Mouse (Mus musculus) fibroblast of lung, adult 2 months (primary cell): ENCODE measurements around the gene Phldb2.
A peak's percentile ranks its signal among the peaks of the same experiment; 100 is the strongest.

Source experiments
- DNase-seq: peaks from one replicate; pipeline ENCODE4 v3.0.0-alpha.2; 2011; ENCODE audit warnings: low read depth

Phldb2 gene

GRCm38 (mm10) chr16:45792781-45793180, 160.6 kb downstream of the Phldb2 start:
- no peak for DNase-seq

- DNase-seq = no peak
Observed at GRCm38 (mm10) chr16:45791286-45791685, 162.1 kb downstream of the Phldb2 start.

GRCm38 (mm10) chr16:45789311-45789710, 164.1 kb downstream of the Phldb2 start:
- DNase-seq = no peak

- no peak for DNase-seq
Observed at GRCm38 (mm10) chr16:45787650-45788049, 165.7 kb downstream of the Phldb2 start.

GRCm38 (mm10) chr16:45786639-45787038, 166.8 kb downstream of the Phldb2 start:
- DNase-seq = no peak

- DNase-seq = no peak
Observed at GRCm38 (mm10) chr16:45780001-45780400, 173.4 kb downstream of the Phldb2 start.

GRCm38 (mm10) chr16:45774813-45775212, 178.6 kb downstream of the Phldb2 start:
- DNase-seq = no peak

GRCm38 (mm10) chr16:45770914-45771313, 182.5 kb downstream of the Phldb2 start:
- no peak for DNase-seq

- DNase-seq = no peak
Observed at GRCm38 (mm10) chr16:45767853-45768640, 185.4 kb downstream of the Phldb2 start.

GRCm38 (mm10) chr16:45767434-45767833, 186.0 kb downstream of the Phldb2 start:
- no peak for DNase-seq

- DNase-seq = no peak
Observed at GRCm38 (mm10) chr16:45765801-45766494, 187.4 kb downstream of the Phldb2 start.

- DNase-seq = no peak
Observed at GRCm38 (mm10) chr16:45765102-45765501, 188.3 kb downstream of the Phldb2 start.

- DNase-seq = no peak
Observed at GRCm38 (mm10) chr16:45762859-45763505, 190.4 kb downstream of the Phldb2 start.

- DNase-seq = no peak
Observed at GRCm38 (mm10) chr16:45761425-45761824, 192.0 kb downstream of the Phldb2 start.

- DNase-seq = no peak
Observed at GRCm38 (mm10) chr16:45758726-45759269, 194.6 kb downstream of the Phldb2 start.

GRCm38 (mm10) chr16:45757421-45758078, 195.8 kb downstream of the Phldb2 start:
- DNase-seq = no peak

- no peak for DNase-seq
Observed at GRCm38 (mm10) chr16:45756855-45757254, 196.5 kb downstream of the Phldb2 start.

- DNase-seq = no peak
Observed at GRCm38 (mm10) chr16:45743591-45744144, 209.7 kb downstream of the Phldb2 start.

- DNase-seq = peak; percentile 83
Observed at GRCm38 (mm10) chr16:45742615-45743476, 210.6 kb downstream of the Phldb2 start, which contains the start of gene Abhd10. Gene Abhd10, minus strand, starts transcription at chr16:45742955.

- DNase-seq = no peak
Observed at GRCm38 (mm10) chr16:45737880-45738279, 215.5 kb downstream of the Phldb2 start.

- no peak for DNase-seq
Observed at GRCm38 (mm10) chr16:45736724-45737123, 216.7 kb downstream of the Phldb2 start.
